Mouse (Mus musculus) kidney, adult 9 months (tissue): Measurements from ENCODE around the gene Ptprm.

Experiments
- DNase-seq: peaks from one replicate; pipeline ENCODE4 v3.0.0; 2022

The Ptprm gene

GRCm38 (mm10) chr17:66637951-66638722 is 716.1 kb downstream of the Ptprm start:
- DNase-seq = no peak

- no peak for DNase-seq
These were observed 734.1 kb downstream of the Ptprm start for GRCm38 (mm10) chr17:66619996-66620656.

GRCm38 (mm10) chr17:66619255-66619826 is 734.9 kb downstream of the Ptprm start:
- no peak for DNase-seq
